Mouse (Mus musculus) skeletal muscle tissue, adult 2 months (tissue): ENCODE measurements around the gene Rab37.

Source experiments
- DNase-seq: peaks from one replicate; pipeline ENCODE4 v3.0.0-alpha.2; 2012; ENCODE audit warnings: low read depth, low spot score

Gene Rab37

DNA sequence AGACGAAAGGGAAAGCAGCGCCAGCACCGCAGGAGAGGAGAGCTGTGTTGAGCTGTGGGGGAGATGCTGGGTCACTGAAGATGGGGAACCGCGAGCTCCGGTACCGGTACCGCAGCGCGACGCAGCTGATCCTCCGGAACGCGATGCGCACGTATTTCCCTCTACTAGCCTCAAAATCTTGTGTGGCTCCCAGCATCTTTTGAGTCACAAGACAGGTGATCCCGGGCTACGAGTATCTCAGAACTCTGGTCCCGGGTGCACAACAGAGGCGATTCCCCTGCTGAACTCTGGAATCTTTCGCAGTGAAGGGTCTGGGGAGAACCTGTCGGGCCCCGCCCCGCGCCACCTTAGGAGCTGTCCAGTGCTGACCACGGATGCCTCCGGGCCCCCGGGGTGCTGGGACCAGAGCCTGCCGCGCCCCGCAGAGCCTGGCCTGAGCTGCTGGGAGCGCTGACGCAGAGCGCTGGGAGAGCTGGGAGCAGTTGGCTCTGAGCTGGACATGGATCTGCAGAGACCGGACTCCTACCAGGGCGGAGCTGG lies at the start of gene Rab37:
Gene Rab37, plus strand, starts transcription at position 70 of the 540 bp plus-strand sequence.
- DNase-seq = no peak

DNA sequence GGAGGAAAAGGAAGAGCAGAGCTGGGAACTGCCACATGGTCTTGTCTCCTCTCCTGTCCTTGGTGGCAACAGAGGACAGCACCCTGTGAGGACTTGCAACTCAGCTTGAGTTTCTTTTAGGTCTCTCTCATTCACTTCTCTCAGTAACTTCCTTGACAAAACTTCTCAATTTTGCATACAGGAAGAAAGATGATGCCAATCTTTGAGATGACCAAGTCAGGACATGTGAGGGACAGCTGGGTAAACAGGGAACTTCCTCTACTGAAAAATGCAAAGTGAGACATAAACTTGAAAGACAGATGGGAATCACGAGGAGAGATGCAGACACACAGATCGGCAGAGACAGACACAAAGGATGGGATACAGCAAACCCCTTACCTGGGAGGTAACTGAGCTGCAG lies 43.0 kb upstream of the Rab37 start, which contains the start of gene Cd300ld3:
Gene Cd300ld3, minus strand, starts transcription at position 151 of the 400 bp plus-strand sequence.
- DNase-seq = peak; percentile 39

DNA sequence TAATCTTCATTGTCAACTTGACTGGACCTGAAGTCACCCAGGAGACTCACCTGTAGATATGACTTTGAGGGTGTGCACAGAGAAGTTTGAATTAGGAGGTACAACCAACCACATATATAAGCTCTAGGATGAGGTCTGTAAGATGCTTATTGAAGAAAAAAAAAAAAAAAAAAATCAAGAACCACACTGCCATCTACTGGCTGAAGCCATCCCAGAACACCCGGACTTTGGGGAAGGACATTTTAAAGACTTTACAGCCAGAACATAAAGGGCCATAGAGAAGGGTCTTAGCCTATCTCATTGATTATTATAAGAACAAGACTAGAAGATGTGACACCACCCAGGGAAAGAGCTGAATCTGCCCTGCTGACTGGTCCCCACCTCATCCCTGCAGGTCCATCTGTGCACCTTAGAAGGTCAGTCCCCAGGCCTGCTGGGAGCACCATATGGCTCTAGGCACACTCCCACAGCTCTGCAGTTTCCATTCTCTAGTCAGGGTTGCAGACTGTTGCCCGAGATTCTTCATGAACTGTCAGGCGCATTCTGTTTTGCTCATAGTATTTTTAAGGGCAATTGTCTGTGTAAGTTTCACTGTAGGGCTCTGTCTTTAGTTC lies 41.8 kb upstream of the Rab37 start:
- DNase-seq = no peak

DNA sequence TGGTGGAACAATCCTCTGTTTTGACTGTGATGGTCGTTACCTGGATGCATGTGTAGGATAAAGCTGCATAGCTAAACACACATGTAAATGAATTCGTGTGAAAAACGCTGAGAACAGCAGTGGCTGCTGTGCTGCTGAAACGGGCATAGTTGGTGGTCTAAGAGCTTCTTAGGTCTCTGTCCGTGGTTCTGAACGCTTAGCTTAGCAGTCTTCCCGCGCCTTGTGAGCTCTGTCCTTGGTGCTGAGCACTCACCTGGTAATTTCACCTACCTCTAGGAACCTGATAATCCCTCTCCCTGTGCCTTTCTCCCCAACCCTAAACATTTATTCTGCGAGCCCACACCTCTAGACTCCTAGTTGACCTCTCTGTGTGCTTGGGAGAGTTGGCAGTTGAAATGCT lies 39.0 kb upstream of the Rab37 start:
- no peak for DNase-seq

DNA sequence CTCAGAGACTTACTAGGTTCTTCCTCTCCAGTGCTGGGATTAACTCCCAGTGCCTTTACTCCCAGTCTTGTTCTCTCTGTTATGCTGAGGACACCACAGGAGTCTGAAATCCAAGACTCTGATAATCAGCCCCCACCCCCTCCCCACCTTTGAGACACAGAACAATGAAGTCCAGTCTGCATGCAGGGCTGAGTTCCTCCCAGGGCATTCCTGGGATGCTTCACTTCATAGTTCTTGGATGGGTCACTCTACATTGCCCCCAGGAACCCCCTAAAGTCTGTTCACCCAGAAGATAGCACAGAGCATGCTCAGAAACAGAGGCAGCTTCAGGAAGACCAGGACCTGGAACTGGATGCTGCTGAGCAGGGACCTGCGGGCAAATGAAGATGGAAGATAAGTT lies 38.2 kb upstream of the Rab37 start:
- DNase-seq = no peak

DNA sequence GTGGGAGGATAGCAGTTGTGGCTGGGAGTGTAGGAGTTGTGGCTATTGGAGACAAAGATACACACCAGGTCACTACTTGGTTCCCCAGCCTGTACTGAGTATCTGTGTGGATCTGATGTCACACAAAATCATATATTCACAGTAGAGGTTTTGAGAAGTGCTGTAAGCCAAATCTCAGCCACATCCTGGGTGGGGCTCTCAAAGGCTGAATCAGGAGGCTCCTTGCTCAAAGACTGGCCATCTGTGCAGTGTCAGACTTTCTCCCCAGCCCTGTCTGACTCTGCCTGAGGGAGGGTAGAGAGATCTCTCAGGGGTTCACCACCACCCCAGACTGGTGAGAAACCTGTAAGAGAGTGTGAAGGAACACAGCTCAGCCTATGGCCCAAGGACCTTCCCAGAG lies 36.7 kb upstream of the Rab37 start:
- no peak for DNase-seq

DNA sequence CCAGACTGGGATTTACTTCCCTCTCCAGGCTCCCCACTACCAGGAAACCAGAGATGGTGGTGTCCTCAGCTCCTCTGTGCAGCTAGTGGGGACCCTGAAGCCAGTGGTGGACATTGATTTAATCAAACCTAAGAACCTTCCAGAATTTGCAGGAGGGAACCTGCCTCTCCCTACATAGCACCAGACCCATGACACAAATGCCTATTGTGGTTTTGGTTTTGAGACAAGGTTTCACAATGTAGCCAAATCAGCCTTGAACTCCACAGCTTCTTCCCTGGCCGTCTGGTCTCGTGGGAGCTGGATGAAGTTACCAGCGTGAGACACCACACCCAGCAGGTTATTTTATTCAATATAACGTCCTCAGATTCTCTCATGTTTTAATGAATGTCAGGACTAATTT lies 32.5 kb upstream of the Rab37 start:
- no peak for DNase-seq

DNA sequence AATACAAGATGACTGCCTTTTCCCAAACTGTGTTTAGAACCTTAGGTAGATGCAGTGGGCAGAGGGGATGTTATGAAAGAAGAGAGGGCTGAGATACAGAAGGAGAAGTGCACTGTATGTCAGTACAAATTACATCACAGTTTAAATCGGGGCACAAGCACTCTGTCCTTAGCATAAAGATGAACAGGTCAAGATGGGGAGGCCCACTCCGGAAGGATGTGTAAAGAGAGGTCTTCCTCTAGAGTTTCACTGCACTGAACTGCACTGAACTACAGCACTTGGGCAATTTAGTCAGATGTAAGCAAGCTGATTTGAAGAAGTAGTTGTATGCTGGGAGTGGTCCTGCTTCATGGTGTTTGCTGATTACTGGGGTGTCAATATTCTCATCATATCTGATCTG lies 31.4 kb upstream of the Rab37 start:
- no peak for DNase-seq

DNA sequence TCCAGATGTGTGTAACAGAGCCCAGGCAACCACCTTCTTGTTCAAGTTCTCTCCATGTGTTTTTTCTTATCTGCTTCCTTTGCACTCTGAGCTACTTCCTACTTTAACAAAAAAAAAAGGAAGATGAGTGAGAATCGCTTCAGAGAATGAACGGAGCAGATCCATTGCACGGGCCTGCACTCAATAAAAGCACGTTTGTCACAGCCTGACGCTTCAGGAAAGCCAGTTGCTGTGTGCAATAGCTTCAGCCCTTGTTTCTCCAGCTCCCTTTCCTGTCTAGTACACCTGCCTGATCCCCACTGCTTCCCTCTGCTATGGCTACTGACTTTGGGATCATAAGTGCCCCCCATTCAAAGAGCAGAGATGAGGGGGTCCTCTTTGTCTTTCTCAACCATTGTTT lies 29.2 kb upstream of the Rab37 start, which contains the start of gene Cd300e:
Gene Cd300e, minus strand, starts transcription at position 101 of the 400 bp plus-strand sequence.
- no peak for DNase-seq

DNA sequence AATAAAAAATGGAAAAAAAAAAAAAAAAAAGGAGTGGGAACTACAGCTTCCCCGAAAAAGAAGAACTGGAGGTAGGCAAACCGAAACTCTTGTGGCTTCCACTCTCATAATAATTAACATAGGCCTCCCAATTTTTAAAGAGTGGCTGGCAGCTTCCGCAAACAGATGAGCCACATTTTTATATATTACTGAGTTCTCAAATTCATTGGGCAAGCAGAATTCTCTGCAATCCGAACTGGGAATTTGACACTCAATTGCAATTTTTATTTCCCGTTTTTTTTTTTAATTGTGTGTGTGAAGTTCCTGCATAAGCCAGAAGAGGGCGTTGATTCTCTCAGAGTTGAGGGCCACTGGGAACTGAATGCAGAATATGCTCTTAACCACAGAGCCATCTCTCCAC lies 24.5 kb upstream of the Rab37 start:
- peak; percentile 11 for DNase-seq

DNA sequence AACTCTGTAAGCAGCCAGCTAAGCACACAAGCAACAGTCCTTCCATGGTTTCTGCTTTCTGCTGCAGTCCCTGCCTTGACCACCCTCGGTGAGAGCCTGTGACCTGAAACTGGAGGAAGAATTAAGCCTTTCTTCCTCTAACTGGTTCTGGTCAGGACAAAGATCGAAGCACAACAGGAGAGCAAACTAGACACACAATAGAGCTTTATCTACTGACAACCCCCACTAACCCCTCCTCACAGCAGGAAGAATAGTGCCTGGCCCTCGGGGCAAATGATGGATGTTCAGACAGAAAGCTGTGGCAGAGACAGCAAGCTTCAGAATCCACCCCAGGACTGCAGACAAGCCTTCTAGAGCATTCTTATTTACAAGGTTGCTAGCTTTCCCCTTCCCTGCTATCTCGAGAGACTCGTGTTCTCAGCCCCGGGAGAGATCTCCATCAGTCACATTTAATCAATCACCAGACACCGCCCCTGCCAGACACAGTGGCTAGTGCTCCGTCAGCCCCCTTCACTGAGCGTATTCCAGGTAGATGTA lies 20.1 kb upstream of the Rab37 start:
- DNase-seq = no peak

DNA sequence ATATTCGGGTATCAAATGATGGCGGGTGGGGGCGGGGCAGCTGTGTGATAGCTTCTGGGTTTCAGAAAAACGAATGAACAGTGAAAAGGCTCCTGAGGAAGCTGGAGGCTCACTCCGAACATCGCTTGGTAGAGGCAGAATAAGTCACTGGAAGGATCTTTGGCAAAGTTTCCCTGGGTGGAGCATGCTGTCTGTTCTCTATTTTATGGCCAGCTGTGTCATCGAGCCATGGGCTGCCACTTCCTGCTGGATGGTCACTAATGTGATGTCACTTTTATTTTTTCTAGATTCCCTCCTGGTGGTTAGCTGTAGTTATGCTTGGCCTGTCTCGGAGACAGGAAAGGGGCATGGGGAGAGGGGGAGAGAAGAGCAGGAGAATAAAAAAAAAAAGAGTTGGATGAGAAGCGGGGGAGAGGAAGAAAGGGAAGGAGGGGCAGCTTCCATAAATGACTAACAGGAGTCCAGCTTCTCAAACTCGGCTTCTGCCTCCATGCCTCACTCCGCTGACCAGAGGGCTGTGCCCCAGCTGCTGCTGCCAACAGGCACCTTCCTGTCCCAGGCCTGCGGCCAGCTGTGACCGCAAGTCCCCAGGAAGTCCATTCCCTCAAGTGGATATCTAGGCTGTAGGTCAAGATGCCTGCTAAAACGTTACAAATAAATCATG lies 19.5 kb upstream of the Rab37 start:
- peak; percentile 72 for DNase-seq

DNA sequence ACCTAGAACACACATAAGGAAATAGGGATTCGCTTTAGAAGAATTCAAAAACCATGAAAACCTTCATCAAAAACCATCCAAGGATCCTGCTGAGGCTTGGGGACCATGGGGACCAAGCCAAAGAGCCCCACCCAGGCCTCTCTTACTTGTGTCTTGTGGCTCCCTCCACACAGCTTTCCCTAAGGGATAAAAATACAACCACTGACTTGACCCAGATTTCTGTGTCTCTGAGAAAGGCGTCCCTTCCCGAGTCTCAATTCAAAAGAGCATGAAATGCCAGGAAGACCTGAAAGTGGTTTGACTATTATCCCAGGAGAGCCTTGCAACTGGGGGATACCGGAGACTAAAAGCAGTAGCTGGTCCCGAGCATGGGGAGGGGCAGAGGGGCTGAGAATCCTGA lies 18.2 kb upstream of the Rab37 start:
- no peak for DNase-seq

DNA sequence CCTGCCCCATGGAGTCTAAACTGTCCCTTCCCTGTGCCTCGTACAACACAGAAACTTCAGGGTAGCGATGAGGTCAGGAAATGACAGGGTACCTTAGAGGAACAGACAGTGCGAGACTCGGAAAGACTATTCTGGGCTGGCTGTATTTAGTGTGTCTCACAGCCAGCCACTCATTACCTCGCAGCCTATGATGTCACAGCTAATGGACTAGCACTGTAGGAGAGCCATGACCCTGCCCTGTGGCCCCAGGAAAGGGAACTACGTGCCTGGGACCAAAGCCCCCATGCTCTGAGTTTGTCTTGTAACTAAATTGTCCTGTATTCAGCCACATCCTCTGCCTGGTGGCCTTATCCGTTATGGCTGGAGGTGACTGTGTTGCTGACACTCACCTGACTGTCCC lies 15.8 kb upstream of the Rab37 start:
- no peak for DNase-seq

DNA sequence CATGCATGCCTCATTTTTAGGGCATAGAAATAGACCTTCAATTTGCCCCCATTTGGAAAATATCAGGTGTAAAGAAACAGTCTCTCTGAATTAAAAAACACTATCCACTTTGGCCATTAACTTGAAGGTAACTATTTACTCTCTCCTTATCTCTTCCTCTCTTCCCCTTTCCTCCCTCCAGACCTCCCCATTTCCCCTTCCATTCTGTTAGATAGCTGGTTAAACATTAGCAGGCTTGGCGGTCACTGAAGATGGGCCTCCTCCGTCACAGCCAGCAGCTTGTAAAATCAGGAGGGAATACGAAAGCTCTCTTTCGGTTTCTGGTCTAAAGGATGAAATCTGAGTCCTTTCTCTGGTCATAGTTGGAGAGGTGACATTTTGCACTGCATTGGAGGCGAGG lies 15.4 kb upstream of the Rab37 start:
- no peak for DNase-seq

DNA sequence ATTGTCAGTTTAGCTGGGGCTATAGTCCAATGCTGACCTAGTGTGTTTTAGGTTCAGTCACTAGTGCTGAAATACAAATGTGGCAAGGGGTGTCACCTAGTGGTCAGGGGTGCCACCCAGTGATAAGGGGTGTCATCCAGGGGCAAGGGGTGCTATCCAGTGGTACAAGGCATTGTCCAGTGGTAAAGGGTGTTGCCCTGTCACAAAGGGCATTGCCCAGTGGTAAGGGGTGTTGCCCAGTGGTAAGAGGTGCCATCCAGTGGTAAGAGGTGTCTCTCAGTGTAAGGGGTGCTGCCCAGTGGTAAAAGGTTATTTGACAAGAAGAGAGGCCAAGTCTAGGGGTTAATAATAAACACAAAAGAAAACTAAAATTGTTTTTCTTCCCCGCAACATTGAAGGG lies 13.8 kb upstream of the Rab37 start:
- DNase-seq = no peak

DNA sequence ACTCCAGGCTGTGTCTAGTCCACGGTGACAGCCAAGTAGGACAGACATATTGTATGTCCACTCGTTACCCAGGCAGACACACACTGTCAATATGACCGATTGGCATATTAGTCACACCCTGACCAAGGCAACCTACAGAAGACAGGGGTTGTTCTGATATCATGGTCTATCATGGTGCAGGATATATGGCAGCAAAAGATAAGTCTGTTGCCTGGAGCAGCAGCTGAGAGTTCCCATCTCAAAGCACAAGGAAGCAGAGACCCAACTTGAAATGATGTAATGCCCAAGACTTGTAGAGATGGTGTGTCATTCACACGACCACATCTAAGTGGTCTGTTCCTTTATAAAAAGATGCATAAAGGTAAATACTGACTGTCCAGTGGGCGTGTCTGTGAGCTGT lies 12.6 kb upstream of the Rab37 start:
- no peak for DNase-seq

DNA sequence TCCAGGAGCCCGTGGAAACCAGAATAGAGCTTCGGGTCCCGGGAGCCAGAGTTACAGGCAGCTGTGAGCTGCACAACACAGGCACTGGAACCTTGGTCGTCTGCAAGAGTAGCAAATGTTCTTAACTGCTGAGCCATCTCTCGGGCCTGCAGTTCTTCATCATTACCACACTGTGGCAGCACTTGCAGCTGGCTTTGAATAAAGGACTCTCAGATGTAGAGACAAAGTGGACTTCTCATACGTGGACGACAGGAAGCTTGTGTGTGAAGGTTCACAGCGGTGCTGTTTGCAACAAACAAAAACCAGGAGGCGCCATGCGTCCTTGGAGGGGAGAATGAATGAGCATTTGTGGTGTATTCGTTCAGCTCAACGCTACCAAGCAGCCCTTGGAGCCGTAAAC lies 10.3 kb upstream of the Rab37 start:
- peak; percentile 33 for DNase-seq

DNA sequence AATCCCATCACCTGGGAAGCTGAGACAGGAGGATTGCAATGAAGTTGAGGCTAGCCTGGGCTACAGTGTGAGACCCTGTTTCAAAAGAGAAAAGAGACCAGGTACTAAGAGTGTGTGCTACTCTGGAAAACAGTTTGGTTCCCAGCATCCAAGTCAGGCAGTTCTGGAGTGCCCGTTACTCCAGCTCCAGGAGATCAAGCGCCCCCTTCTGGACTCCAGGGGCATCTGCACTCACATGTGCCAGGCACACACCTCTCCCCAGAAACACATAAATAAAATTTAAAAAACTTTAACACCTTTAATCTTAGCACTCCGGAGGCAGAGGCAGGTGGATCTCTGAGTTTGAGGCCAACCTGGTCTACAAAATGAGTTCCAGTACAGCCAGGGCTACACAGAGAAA lies 9.9 kb upstream of the Rab37 start:
- DNase-seq = no peak

DNA sequence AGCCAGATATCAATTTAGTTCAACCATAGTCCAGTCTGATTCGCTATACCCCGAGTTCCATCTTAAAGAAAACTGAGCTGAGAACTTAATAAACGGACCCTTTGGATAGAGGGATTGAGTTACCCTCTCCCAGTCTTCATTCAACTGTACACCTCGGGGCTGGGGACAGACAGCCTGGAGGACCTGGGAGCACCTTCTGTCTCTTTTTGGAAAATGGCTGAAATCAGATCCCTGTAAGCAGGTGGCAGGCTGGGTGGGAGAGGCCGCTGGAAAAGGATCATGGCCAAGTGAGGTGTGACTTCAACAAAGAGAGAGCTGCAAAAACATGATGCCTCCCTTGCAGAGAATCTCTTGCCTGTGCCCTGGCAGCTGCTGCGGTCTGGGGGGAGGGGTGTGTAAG lies 9.0 kb upstream of the Rab37 start:
- DNase-seq = no peak

DNA sequence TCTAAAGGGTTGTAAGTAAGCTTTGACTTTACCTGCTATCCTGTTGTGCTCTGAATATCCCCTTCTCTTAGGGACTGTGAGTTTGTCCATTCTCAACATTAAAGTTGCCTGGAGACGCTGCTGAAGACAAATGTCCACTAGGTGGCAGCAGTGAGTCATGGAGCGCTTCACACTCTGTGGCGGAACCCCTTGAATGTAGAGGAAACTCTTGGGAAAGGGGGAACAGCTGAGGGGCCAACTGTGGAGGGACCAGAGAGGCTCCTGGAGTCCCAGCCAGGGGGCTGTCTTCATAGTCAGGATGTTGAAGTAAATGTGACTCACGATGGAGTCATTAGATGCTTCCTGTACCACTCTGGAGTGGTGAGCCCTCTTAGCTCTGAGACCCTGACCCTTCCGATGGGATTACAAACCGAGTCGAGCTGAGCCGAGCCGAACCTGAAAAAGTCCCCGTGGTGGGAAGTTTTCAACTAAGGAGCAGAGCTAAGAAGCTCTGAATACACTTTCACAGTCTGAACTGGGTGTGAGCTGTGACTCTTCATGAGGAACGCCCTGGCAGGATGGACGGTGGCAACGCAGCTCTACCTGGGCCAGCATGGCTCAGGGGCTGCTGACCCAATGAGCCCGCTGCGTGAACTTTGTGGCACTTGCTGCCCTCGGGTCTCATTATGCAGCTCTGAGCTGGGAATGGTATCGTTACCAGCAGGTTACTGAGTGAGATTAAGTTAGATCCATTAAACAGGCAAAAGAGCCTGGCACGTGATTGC lies 7.7 kb upstream of the Rab37 start:
- peak; percentile 39 for DNase-seq

DNA sequence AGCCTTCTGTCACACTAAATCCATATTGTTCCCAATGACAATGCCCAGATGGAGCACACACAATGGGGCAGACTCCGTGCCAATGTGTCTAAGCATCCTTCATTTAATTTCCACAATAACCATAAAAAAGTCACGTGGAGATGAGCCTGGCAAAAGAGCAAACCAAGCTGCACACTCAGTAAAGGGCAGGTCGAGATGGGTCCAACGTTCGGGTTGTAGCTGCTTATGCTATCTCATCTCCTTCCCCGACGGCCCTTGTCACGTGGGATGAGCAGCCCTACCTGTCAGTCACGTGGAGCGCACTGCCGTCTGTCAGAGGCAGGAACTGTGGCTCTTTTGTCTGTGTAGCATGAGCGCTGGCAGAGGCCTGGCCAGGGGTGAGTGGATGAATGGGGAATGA lies 6.6 kb upstream of the Rab37 start:
- no peak for DNase-seq
